Mouse (Mus musculus): Measurements from ENCODE around the gene Mepce.

The Mepce gene

DNA sequence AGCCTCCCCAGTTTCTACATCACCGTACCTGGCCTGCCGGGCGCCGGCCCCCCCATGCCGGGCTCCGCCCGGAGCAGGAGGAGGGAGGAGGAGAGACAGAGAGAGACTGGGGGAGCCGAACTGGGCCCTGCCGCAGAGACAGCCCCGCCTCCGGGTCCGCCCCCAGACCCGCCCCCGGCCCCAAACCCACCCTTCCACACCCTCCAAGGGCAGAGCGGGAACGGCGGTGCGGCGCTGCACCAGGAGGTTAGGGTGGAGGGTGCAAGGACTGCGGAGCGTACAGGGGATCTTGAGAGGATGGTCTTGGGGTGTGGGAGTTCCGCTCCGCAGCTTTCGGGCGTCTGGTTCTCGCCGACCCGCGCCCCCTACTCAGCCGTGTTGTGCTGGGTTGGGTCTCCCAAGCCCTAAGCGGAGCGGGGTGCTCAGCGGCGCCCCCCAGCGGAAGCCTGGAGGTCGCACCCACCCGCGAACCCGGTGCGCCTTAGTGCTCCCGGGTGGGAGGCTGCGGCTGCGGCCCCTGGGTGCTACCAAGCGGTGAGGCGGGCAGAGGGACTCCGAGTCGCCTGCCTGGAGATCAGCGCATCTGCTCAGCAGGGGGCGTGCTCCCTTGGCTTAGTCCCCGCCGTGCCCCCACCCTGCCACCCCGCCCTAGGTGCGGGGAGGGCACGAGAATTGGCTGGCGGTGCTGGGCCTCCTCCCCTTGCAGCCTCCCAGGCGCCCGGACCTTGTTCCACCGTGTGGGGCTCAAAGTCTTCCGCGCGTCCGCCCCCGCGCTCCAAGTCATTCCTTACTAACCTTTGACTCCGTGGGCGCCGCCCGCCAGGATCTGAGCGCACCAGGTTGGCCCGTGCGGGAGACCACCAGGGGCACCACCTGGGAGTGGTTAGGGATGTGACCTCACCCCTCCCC lies 46.2 kb downstream of the Mepce start, which contains the start of gene Nyap1:
Nyap1 (minus strand) TSS at position 585 of the 909 bp plus-strand sequence.
- peak; percentile 59 for DNase-seq (ENCODE audit: low read depth, low spot score)

DNA sequence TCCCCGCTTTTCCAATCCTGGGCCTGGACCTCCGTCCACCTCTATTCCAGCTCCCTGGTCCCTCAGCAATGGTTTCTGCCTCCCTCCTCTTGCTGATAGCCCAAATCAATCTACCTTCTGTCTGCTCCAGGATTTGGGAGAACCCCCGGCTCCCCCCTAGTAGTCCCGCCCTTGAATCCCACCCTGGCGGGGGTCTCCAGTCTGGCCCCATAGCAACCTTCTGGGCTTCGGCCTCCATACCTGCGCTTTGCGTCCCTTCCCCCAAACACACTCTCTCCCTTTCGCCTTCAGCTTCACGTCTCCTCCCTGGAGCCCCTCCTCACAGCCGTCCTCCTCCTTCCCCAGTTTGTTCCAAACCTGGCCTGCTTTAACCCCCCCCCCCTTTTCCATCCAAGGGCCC lies 46.9 kb downstream of the Mepce start:
- no peak for DNase-seq (ENCODE audit: low read depth, low spot score)

DNA sequence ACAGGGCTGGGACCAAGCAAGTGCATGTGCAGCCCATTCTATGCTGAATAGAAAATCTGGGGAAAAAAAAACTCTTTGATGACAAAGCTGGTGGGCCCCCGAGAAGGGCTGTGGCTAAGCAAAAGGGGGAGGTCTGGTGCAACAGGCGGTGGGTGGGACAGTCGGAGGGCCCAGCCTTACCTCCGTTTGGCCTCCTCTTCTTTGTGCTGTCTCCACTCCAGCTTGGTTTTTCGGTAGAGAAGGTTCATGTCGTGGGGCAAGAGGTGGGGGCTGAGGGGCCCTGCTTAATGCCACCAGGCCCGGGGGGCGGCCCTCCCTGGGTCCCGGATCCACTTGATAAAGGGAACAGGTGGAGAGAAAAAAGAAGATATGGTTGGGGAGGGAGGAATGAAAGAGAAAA lies 48.0 kb downstream of the Mepce start:
- DNase-seq (ENCODE audit: low read depth, low spot score) = no peak

DNA sequence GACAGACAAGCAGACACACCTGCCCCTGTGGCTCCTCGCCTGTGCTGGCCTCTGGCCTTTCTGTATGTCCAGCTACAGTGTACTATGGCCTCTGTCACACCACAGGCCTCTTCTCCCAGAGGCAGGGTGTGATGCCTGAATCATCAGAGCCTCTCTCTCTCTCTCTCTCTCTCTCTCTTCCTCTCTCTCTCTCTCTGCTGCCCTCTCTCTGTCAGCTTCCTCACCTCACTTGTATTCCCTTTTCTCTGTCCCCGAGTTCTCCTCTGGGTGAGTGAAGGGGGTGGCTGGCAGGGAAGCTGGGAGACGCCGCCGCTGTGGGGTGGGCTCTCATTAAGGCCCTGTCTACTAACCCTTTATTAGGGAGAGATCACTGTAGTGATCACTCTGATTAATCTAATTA lies 48.9 kb downstream of the Mepce start:
- no peak for DNase-seq (ENCODE audit: low read depth, low spot score)

DNA sequence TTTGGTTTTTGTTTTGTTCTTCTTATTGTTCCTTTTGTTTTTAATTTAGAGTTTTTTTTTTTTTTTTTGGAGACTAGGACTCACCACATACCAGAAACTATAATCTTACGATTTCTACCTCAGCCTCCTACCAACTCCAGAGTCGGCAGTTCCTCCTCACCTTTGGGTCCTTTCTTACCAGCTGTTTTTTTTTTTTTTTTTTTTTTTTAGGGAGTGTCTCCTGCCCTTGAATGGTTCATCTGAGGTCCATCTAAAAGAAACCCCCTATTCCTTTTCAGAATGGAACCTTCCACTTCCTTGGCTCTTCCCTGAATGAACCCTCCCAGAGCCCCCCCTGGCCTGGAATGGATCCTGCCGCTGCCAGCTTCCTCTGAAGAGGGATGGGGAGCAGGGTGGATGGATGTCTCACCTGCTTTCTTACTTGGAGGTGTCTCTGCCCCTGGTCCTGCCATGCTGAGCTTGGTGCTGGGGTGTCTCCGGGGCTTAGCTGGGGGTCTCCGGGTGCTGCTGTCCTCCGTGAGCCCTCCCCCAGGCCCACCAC lies 50.0 kb downstream of the Mepce start:
- no peak for DNase-seq (ENCODE audit: low read depth, low spot score)

DNA sequence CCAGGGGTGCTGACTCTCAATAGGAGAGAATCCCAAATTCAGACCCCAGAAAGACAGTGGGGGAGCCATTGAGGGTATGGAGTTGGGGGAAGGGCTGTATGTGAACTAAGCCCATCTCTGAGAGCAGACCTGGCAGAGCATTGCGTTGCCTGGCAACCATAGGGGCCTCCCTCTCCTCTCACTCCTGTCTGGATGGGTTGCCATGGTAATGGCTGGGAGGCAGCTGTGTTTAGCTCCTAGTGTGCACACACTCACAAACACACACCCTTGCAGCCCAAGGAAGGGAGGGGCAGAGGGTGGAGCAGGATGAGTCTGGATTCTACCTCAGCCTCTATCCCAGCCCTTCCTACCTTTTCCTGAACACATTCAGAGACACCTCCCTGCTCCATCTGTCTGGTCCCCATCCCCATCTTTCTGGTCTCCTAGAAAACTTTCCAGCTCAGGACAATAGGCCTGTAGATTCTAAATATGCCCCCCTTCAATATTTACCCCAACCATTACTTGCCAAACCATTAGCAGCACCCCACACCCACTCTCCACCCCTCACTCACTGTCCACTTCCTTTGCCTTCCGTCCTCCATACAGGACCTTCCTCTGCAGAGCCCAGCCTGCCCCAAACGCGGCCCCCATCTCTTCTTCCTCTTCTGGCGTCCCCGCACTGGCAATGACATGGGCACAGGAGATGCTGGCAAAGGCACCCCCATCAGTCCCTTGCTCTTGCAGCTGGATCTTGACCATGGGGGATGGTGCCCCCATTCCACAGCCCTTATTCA lies 53.0 kb downstream of the Mepce start:
- peak; percentile 78 for DNase-seq (ENCODE audit: low read depth, low spot score)

DNA sequence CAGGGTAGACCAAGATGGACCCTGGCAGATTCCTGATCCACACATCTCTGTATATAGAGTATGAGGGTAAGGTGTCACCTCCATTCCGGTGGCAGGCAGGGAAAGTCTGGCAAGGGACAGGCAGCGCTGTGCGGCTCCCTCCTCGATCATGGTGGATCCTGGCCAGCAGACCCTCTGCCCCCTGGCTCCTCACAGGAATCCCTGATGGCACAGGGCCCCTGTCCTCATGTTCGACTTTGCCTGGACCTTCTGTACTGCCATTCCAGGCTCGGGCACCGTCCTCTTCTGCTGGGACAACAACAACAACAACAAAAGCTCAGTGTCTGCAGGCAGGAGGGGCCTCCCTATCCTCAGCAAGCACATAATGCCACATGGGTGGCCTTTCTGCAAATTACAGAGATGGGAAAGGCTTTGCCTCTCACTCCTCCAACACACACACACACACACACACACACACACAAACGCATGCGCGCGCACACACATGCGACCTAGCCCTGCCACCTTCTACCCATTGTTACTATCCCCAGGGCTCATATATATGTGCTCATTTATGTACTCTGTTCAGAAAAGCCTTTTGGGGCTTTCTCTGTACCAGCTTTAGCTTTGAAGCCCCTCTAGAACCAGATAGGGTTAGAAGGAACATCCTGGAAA lies 53.7 kb downstream of the Mepce start:
- no peak for DNase-seq (ENCODE audit: low read depth, low spot score)
